ENCODE assay signal across 10 mouse cellular contexts in genomic region chr16:85128693-85129657, GRCm38 (mm10). TPM values are rescaled to one million over a fixed set of nuclear protein-coding genes. Genes with fewer than 3 reads are reported as not detected.
DNase-seq lines count a peak whose midpoint lies in the region; ATAC-seq and TF ChIP-seq lines count a peak whose summit lies in the region.
"Had no signal": no experiment of that assay in that cellular context is flagged by ENCODE, and none has a peak within 500 bp of the region (broad histone marks: within the 10 kb centered on the region; RNA-seq: fewer than 3 reads in every experiment).

No protein-coding gene starts in this region.

- H3K9ac ChIP-seq in intestine, embryonic 14.5 days (ENCODE audit: low read length), result no peak overlapping the region
- H3K9ac ChIP-seq in intestine, embryonic 15.5 days, result no peak overlapping the region
- no peak overlapping the region for H3K9ac ChIP-seq in intestine, postnatal 0 days (ENCODE audit: low read depth, low read length)

- peaks cover 27% of the 10 kb centered on the region for H3K4me1 ChIP-seq in intestine, embryonic 14.5 days (replicated peaks; ENCODE audit: control insufficient read depth, insufficient read depth, low read length)
- H3K4me1 ChIP-seq in intestine, embryonic 15.5 days (replicated peaks), result peaks cover 30% of the 10 kb centered on the region
- H3K4me1 ChIP-seq in brown adipose tissue, adult 24 weeks (ENCODE audit: control insufficient read depth, insufficient read depth, insufficient read length, low read length), result peaks cover 22% of the 10 kb centered on the region
- H3K4me1 ChIP-seq in forebrain, embryonic 10.5 days, result peaks cover 53% of the 10 kb centered on the region
- H3K4me1 ChIP-seq in intestine, postnatal 0 days (replicated peaks; ENCODE audit: control insufficient read depth, insufficient read depth, low read length), result peaks cover 9% of the 10 kb centered on the region

- no peak overlapping the region for H3K4me3 ChIP-seq in intestine, embryonic 14.5 days (ENCODE audit: low read depth, low read length)
- H3K4me3 ChIP-seq in intestine, embryonic 15.5 days (replicated peaks), result no peak overlapping the region
- H3K4me3 ChIP-seq in brown adipose tissue, adult 24 weeks (ENCODE audit: insufficient read depth, low read depth, low read length), result no peak overlapping the region
- H3K4me3 ChIP-seq in forebrain, embryonic 10.5 days, result no peak overlapping the region
- no peak overlapping the region for H3K4me3 ChIP-seq in intestine, postnatal 0 days (ENCODE audit: low read depth, low read length)
- H3K4me3 ChIP-seq: erythroblast, embryonic 14.5 days had no signal

- peak overlapping the region; percentile 38; the same call in 1 of the 2 replicates for H3K27ac ChIP-seq in intestine, embryonic 14.5 days (ENCODE audit: low read depth)
- no peak overlapping the region for H3K27ac ChIP-seq in intestine, embryonic 15.5 days
- peak overlapping the region; percentile 38; the same call in 1 of the 2 replicates for H3K27ac ChIP-seq in brown adipose tissue, adult 24 weeks (replicated peaks; ENCODE audit: low read depth, low read length)
- H3K27ac ChIP-seq in forebrain, embryonic 10.5 days, result peak overlapping the region; percentile 78
- H3K27ac ChIP-seq in intestine, postnatal 0 days (ENCODE audit: low read depth, low read length), result peak overlapping the region; percentile 10; the same call in 1 of the 2 replicates

- no peak overlapping the region for H3K4me2 ChIP-seq in intestine, embryonic 14.5 days (ENCODE audit: low read length)
- no peak overlapping the region for H3K4me2 ChIP-seq in intestine, embryonic 15.5 days (replicated peaks)
- no peak overlapping the region for H3K4me2 ChIP-seq in intestine, postnatal 0 days (replicated peaks; ENCODE audit: low read depth)

- H3K36me3 ChIP-seq in intestine, embryonic 14.5 days (ENCODE audit: control insufficient read depth, insufficient read depth, low read length), result no peaks in the 10 kb centered on the region
- H3K36me3 ChIP-seq in intestine, embryonic 15.5 days, result no peaks in the 10 kb centered on the region
- peaks cover 17% of the 10 kb centered on the region for H3K36me3 ChIP-seq in forebrain, embryonic 10.5 days (replicated peaks)
- no peaks in the 10 kb centered on the region for H3K36me3 ChIP-seq in intestine, postnatal 0 days (ENCODE audit: control insufficient read depth, insufficient read depth)

- TF ChIP-seq CTCF in intestine, postnatal 0 days (IDR thresholded peaks at IDR 0.05; ENCODE audit: low read depth), result no peak

- WGBS in intestine, embryonic 14.5 days, result 33% methylated on average over 13 of the region's 13 CpGs
- WGBS in intestine, embryonic 15.5 days, result 29% methylated on average over 13 of the region's 13 CpGs
- WGBS in forebrain, embryonic 10.5 days, result 44% methylated on average over 13 of the region's 13 CpGs
- 31% methylated on average over 13 of the region's 13 CpGs for WGBS in intestine, postnatal 0 days

- peak; percentile 50 for DNase-seq in intestine, embryonic 14.5 days (ENCODE audit: low spot score)
- DNase-seq in forebrain, embryonic 10.5 days (ENCODE audit: extremely low spot score, low spot score), result no peak
- no peak for DNase-seq in thymus, postnatal 36 days
- no peak for DNase-seq in layer of hippocampus, postnatal 36 days
- DNase-seq: thymus, postnatal 4 days had no signal

- peaks cover 3% of the 10 kb centered on the region; the same call in 1 of the 2 replicates for H3K9me3 ChIP-seq in intestine, embryonic 14.5 days (ENCODE audit: control insufficient read depth, low read length)
- no peaks in the 10 kb centered on the region for H3K9me3 ChIP-seq in intestine, embryonic 15.5 days
- peaks cover 5% of the 10 kb centered on the region; the same call in 1 of the 2 replicates for H3K9me3 ChIP-seq in forebrain, embryonic 10.5 days
- H3K9me3 ChIP-seq in intestine, postnatal 0 days (ENCODE audit: control insufficient read depth), result no peaks in the 10 kb centered on the region

- no peak for ATAC-seq in intestine, embryonic 14.5 days (replicated peaks; ENCODE audit: low FRiP score, low TSS enrichment, low read depth)
- no peak for ATAC-seq in intestine, embryonic 15.5 days
- no peak for ATAC-seq in intestine, postnatal 0 days
- no peak for ATAC-seq in megakaryocyte-erythroid progenitor cell, adult 5-6 weeks (replicated peaks; ENCODE audit: low FRiP score, low TSS enrichment, poor library complexity, severe bottlenecking)

- H3K27me3 ChIP-seq in intestine, embryonic 14.5 days (replicated peaks; ENCODE audit: control insufficient read depth, insufficient read depth, low read length), result no peaks in the 10 kb centered on the region
- no peaks in the 10 kb centered on the region for H3K27me3 ChIP-seq in intestine, embryonic 15.5 days (replicated peaks)
- H3K27me3 ChIP-seq in forebrain, embryonic 10.5 days (ENCODE audit: poor library complexity, severe bottlenecking), result no peaks in the 10 kb centered on the region
- H3K27me3 ChIP-seq in intestine, postnatal 0 days (replicated peaks; ENCODE audit: control insufficient read depth, insufficient read depth, low read length), result no peaks in the 10 kb centered on the region

RNA-seq across cellular contexts. Expression of gene App, which starts 44.6 kb away (rescaled TPM):
- 123 and 132 TPM in 2 replicates for polyA plus RNA-seq in intestine, embryonic 14.5 days (2014; fragmentation: Nextera tagmentation; extraction: Ambion mirVana)
- 136 and 147 TPM in 2 replicates for polyA plus RNA-seq in intestine, embryonic 15.5 days (2015; fragmentation: Nextera tagmentation; extraction: Ambion mirVana)
- 71.4 and 80.5 TPM in 2 replicates for polyA plus RNA-seq in brown adipose tissue, adult 24 weeks (2012; ENCODE audit: insufficient read depth, insufficient read length, missing spikeins)
- 86.1 and 91.3 TPM in 2 replicates for polyA plus RNA-seq in forebrain, embryonic 10.5 days (2016; fragmentation: Nextera tagmentation; extraction: Ambion mirVana)
- polyA plus RNA-seq in intestine, postnatal 0 days (2015; fragmentation: Nextera tagmentation; extraction: Ambion mirVana), result 191 and 203 TPM in 2 replicates
- 0.83 and 2.8 TPM in 2 replicates for total RNA-seq in megakaryocyte-erythroid progenitor cell, adult 5-6 weeks (2014; fragmentation: Nextera tagmentation)
- 2.8 and 3.0 TPM in 2 replicates for total RNA-seq in megakaryocyte-erythroid progenitor cell, adult 5-6 weeks (2017)
- total RNA-seq in layer of hippocampus, postnatal 36 days (2021), result 1,000 to 10,000 TPM; 1,157 to 1,249 TPM
